Mouse (Mus musculus) mesoderm, embryonic 11.5 days (tissue): ENCODE data around the gene Rgma.

ENCODE experiments used
- DNase-seq: peaks from one replicate; pipeline ENCODE4 v3.0.0-alpha.2; 2012; ENCODE audit warnings: low read depth, low spot score

Gene Rgma

GRCm38 (mm10) chr7:73375257-73376100, at the start of gene Rgma:
Gene Rgma (plus strand): TSS chr7:73375509.
- DNase-seq: peak; percentile 76

- DNase-seq: no peak
Measured at GRCm38 (mm10) chr7:73326236-73326635, 49.1 kb upstream of the Rgma start.

- no peak for DNase-seq
Measured at GRCm38 (mm10) chr7:73326680-73327079, 48.6 kb upstream of the Rgma start.

- DNase-seq: no peak
Measured at GRCm38 (mm10) chr7:73327193-73327592, 48.1 kb upstream of the Rgma start.

- no peak for DNase-seq
Measured at GRCm38 (mm10) chr7:73327652-73328051, 47.7 kb upstream of the Rgma start.

GRCm38 (mm10) chr7:73328653-73329207, 46.6 kb upstream of the Rgma start:
- DNase-seq: no peak

GRCm38 (mm10) chr7:73330754-73331153, 44.6 kb upstream of the Rgma start:
- no peak for DNase-seq

GRCm38 (mm10) chr7:73331645-73332044, 43.7 kb upstream of the Rgma start:
- no peak for DNase-seq

- DNase-seq: no peak
Measured at GRCm38 (mm10) chr7:73333398-73333988, 41.8 kb upstream of the Rgma start.

- DNase-seq: no peak
Measured at GRCm38 (mm10) chr7:73334883-73335282, 40.4 kb upstream of the Rgma start.

- DNase-seq: peak; percentile 61
Measured at GRCm38 (mm10) chr7:73336380-73336779, 38.9 kb upstream of the Rgma start.

GRCm38 (mm10) chr7:73338353-73338752, 37.0 kb upstream of the Rgma start:
- no peak for DNase-seq

GRCm38 (mm10) chr7:73343852-73344251, 31.5 kb upstream of the Rgma start:
- DNase-seq: no peak

- DNase-seq: peak; percentile 44
Measured at GRCm38 (mm10) chr7:73348585-73349124, 26.7 kb upstream of the Rgma start.

- no peak for DNase-seq
Measured at GRCm38 (mm10) chr7:73349158-73349557, 26.2 kb upstream of the Rgma start.

GRCm38 (mm10) chr7:73355229-73355628, 20.1 kb upstream of the Rgma start:
- no peak for DNase-seq

GRCm38 (mm10) chr7:73356901-73357300, 18.4 kb upstream of the Rgma start:
- no peak for DNase-seq

GRCm38 (mm10) chr7:73357626-73358025, 17.7 kb upstream of the Rgma start:
- DNase-seq: no peak

- DNase-seq: no peak
Measured at GRCm38 (mm10) chr7:73365511-73365910, 9.8 kb upstream of the Rgma start.

- no peak for DNase-seq
Measured at GRCm38 (mm10) chr7:73365965-73366364, 9.3 kb upstream of the Rgma start.

GRCm38 (mm10) chr7:73367681-73368464, 7.4 kb upstream of the Rgma start:
- no peak for DNase-seq

GRCm38 (mm10) chr7:73369992-73370391, 5.3 kb upstream of the Rgma start:
- no peak for DNase-seq
